Mouse (Mus musculus): Measurements from ENCODE around the gene Ahsa1.
"Not testable (repeated sequence)": the region's sequence is repeated elsewhere in the genome, so short reads cannot be mapped to it uniquely, and the experiment has no call there.

Ahsa1 gene

DNA sequence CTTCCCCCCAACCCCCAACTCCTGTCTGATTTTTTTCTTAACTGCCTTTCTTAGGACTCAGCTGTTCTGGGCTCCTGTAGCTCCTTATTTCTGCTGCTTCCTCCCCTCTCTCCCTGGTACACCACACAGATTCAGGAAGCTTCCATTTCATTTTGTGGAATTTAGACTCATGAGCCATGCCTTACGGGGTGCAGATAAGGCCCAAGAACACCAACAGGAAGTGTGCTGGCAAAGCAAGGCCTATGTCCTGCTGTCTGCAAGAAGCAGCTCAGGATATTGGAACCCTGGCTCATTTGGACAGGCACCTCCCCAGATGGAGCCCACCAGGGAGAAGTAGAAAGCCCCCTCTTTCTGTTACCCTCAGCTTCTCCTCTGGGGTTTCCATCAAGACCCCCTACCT lies 15.5 kb downstream of the Ahsa1 start:
- in situ Hi-C loops (cut with MseI, MboI) = no loop called here

DNA sequence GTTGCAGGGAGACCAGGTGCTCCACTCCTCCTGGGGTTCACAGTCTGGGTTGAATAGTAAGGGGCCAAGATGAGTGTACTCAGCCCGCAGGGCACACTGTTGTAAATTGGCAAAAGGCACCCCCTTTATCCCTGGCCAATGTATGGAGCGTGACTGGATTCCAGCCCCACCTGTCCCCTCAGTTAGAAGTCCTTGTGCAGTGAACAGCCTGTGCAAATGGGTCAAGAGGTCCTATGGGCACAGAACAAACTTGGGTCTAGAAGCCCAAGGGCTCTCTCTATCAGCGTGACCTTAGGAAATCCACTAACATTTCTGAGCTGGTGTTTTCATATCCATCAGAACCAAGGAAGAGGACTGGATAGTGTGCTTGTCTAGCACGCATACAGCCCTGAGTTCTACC lies 16.5 kb downstream of the Ahsa1 start:
- in situ Hi-C loops (cut with MseI, MboI) = no loop called here

DNA sequence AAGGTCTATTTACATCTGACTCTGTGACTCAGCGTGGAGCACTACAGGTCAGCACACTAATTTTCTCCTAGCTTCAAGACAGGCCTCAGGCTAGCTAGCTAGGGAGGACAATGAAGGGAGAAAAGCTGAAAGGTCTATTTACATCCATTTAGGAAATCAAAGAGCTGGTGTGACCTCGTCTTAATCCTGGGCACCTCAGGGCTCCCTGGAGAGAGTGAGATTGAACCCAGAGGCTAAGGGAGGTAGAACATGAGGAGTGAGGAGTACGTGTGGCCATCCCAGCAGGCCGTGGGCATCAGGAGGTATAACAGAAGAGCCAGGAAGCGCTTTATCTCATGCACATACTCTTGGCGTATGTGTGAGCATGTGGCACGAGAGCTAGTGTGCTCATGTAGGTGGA lies 17.4 kb downstream of the Ahsa1 start:
- in situ Hi-C loops (cut with MseI, MboI) = no loop called here

- in situ Hi-C loops (cut with MseI, MboI) = no loop called here
These were observed 18.0 kb downstream of the Ahsa1 start for GRCm38 (mm10) chr12:87284268-87284667.

DNA sequence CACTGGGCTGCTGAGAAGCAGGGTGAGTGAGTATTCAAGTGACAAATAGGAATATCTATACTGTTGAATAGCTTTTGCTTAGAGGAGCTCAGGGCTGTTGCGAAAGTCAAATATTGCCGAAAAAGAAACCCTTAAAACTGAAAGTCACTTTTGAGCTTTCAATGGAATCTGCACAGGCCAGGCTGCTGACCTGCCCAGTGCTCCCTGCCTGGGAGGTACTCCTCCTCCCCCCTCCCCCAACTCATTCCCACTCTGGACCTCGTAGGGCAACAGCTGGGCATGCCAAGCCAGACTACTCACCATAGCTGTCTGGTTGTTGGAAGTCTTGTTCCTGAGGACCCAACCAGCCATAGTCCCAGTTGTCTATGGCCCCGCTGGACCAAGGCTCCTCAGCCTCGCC lies 18.4 kb downstream of the Ahsa1 start:
- in situ Hi-C loops (cut with MseI, MboI) = no loop called here

DNA sequence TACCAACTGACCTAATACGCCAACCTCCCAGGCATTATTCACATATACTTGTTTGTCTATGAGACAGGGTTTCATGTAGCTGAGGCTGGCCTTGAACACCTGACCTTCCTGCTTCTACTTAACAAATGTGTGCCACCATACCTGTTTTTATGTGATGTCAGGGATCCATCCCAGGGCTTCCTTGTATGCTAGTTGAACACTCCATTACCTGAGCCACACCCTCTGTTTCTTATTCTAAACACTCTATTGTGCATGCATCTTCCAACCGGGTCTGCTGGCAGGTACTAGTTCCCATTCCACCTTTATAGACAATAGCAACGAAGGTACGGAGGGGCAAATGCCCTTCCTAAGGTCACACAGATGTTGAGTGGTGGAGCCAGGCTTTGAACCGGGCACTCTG lies 22.8 kb downstream of the Ahsa1 start:
- in situ Hi-C loops (cut with MseI, MboI) = no loop called here

DNA sequence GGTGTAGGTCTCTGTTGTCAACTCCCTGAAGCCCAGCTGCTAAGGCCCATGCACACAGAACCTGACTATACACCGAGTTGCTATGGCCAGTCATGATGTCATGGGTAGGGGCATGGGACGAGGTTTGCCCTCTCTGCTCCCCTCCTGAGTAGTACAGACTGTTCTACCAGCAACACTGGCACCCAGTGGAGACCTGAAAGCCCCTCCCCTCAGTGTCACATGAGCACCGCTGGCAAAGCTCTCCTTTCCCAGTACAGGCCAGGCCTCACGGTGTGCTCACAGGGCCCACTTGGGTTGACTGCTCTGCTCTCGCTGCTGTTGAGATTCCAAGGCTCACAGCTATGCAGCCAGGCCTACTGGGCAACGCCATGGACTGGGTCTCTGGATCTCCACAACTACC lies 27.7 kb downstream of the Ahsa1 start:
- in situ Hi-C loops (cut with MseI, MboI) = no loop called here

DNA sequence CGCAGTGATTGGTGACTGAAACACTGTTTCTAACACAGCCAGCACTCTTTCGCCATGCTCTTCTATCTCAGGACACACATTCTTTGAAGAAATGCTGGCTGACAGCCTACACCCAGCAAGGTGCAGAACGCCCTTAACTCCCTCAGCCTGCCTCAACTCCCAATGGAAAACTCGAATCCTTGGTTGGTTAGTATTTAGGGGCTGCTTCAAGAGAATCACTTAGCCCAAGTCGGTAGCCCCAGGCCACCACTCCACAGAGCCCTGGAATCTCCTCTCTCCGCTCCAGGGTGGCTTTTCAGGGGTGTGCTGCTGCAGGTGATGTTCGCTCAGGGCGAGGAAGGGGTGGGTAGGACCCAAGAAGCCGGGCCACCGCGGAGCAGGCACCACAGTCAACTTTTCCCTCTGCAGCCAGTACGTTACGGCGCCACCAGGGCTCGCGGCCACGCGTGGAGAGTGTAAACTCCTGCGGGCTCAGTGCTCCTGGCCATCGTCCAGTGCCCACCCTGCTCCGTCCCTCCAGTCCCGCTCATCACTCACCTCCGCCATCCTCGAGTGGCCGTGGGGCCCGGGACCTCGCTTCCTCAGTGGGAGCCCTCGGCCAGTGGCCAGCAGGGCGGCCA lies 32.9 kb downstream of the Ahsa1 start:
- in situ Hi-C loops (cut with MseI, MboI) = no loop called here

GRCm38 (mm10) chr12:87299657-87300440 lies 33.6 kb downstream of the Ahsa1 start, which contains the start of gene Ism2:
TSS of gene Ism2 (minus strand) at chr12:87299705.
- in situ Hi-C loops (cut with MseI, MboI) = no loop called here

- in situ Hi-C loops (cut with MseI, MboI) = no loop called here
These were observed 34.1 kb downstream of the Ahsa1 start for GRCm38 (mm10) chr12:87300441-87300690.

DNA sequence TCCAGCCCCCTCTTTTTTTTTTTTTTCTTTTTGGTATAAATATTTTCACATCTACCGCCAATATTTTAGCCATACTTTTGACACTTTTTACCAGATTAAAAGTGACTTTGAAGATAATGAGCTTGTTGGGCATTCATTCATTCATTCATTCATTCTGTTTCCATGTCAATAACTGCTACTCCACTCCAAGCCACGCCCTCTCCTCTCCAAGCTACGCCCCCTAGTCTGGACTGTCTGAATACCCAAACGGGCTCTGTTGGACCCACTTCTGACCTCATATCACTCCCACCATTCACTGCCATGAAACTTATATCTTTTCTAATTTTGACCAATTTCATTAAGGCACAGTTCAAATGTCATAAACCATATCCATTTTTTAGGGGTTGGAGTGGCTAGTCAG lies 34.9 kb downstream of the Ahsa1 start:
- in situ Hi-C loops (cut with MseI, MboI) = no loop called here

GRCm38 (mm10) chr12:87305767-87306583 lies 39.7 kb downstream of the Ahsa1 start:
- in situ Hi-C loops (cut with MseI, MboI) = no loop called here

DNA sequence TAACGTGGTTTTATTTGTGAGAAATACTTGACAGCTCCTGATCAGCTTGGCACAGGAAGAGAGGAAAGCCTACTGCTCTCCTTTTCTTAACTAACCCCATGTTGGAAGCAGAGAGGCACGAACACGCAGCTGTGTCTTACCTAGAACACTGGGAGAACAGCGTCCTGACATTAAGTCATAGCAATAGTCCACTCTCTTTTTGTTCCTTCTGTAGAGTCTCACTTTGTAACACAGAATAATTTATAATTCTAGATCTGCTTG lies 40.2 kb downstream of the Ahsa1 start:
- in situ Hi-C loops (cut with MseI, MboI) = not testable (repeated sequence)

- in situ Hi-C loops (cut with MseI, MboI) = no loop called here
These were observed 46.8 kb downstream of the Ahsa1 start for GRCm38 (mm10) chr12:87313098-87313497.

DNA sequence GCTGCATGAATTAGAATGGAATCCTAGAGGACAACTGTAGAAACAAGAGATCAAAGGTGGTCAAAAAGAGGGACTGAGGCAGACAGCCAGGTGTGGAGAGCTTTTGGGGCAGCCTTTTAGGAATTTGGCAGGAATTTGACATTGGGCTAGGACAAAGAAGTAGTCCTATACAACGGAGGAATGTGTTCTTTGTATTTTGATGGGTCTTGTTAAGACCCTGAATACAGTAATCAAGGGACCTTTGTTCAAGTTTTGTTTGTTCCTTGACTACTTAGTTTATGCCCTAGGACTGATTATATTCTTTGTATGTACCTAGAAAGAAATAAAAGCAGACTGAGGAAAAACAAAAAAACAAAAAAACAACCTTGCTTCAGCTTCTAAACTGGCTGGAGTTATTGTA lies 51.7 kb downstream of the Ahsa1 start:
- in situ Hi-C loops (cut with MseI, MboI) = no loop called here

DNA sequence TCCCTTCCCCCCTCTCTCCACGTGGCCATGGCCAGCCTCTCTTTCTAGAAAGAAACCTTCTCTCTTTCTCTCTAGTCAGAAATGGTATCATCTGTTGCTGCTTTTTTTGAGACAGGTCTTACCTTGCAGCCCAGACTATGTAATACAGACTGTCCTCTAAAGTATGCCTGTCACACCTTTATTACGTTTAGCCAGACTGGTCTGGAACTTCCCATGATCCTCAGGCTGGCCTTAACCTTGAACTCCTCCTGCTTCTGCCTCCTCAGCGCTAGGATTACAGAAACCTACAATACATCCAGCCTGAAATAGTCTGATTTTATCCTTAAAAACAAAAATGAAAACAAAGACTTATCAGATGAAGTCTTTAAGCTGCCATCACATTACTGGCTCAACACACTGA lies 53.0 kb downstream of the Ahsa1 start:
- in situ Hi-C loops (cut with MseI, MboI) = no loop called here

Measured in mouse trophoblast stem cell (cell line).